Mouse (Mus musculus): ENCODE measurements at regions not wholly inside any gene's neighbourhood (a gene's known extent, or its start where the extent isn't known, plus 50 kb on each side); places are given as distances from the start of the nearest gene placed in this dataset.

DNA sequence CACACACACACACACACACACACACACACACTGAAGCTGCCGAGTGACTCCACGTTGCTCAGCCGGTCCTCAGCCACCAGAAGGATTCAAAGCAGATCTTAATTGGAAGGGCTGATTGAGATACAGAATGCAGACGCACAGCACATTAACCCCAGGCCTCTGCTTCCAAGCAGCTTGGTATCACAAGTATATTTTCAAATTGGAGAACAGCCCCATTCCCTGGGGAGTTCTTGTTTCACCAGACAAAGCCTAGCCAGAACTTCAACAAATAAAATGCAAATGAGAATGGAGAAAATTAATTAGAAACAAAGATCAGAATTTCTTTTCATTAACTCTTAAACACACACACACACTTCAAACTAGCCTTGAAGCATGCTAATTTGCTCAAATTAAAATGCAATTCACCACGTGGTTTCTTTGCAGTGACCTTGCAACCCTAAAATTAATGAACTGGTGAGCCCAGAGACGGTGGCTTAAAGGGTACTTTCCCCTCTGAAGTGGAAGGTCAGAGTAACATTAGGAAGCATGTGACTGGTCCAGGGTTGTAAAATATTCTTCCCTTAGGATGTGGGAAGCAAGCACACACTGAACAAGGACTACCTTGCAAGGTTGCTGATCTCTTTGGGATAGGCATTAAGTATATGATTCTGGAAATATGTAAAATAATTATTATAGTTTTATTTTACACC, 72.2 kb upstream of the Dapk1 start:
- H3K4me3 ChIP-seq (ENCODE audit: low read depth, low read length): no peak overlapping the region
- DNase-seq (ENCODE audit: low spot score) (peak; percentile 41), ATAC-seq (ENCODE audit: low FRiP score) (peak; percentile 74)
- H3K9me3 ChIP-seq (ENCODE audit: control insufficient read depth, low read length): no peaks in the 10 kb centered on the region
- H3K4me2 ChIP-seq (replicated peaks; ENCODE audit: low read depth, low read length): no peak overlapping the region
- H3K27me3 ChIP-seq (ENCODE audit: control insufficient read depth, insufficient read depth, low read length): no peaks in the 10 kb centered on the region
- H3K27ac ChIP-seq (ENCODE audit: low read depth, low read length): 0 out of 2 replicates have a peak overlapping the region, but pooled peaks have one; percentile 1
- WGBS: 14% methylated on average over 6 of the region's 6 CpGs
- H3K36me3 ChIP-seq (ENCODE audit: control insufficient read depth, insufficient read depth, low read length): no peaks in the 10 kb centered on the region
- H3K4me1 ChIP-seq (replicated peaks; ENCODE audit: control insufficient read depth, insufficient read depth, low read length): no peaks in the 10 kb centered on the region
- H3K9ac ChIP-seq (ENCODE audit: low read depth, low read length): no peak overlapping the region

DNA sequence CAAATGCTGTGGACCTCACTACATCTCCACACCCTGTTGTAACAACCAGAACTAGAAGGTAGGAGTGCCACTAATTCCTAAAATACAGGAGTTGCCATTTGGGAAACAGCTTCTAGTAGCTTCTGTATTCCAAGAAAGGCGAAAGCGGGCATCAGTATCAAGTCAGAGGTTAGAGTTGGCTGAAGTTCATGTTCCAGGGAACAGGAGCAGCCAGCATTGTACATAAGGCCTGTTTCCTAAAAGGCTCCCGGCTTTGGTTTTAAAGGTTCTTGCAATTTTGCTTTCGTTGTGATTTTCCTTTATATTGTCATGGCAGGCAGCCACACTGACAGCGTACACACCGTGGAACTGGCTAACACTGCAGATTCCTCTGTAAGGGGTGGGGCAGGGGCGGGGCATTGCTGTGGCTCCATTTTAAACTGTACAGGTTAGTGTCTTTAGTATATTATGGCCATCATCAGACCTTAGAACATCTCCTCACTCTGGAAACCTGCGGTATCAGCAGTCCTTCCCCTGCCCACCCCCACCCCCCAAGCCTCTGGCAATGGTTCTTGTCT, 67.8 kb upstream of the Dapk1 start:
- Histone ChIP-seq H3K9me3 (ENCODE audit: control insufficient read depth, low read length) (no peaks in the 10 kb centered on the region), H3K9ac (ENCODE audit: low read depth, low read length) (no peak overlapping the region), H3K4me1 (replicated peaks; ENCODE audit: control insufficient read depth, insufficient read depth, low read length) (no peaks in the 10 kb centered on the region), H3K36me3 (ENCODE audit: control insufficient read depth, insufficient read depth, low read length) (no peaks in the 10 kb centered on the region), H3K27ac (ENCODE audit: low read depth, low read length) (no peak overlapping the region), H3K4me3 (ENCODE audit: low read depth, low read length) (no peak overlapping the region), H3K27me3 (ENCODE audit: control insufficient read depth, insufficient read depth, low read length) (no peaks in the 10 kb centered on the region), H3K4me2 (replicated peaks; ENCODE audit: low read depth, low read length) (no peak overlapping the region)
- WGBS: 91% methylated on average over 8 of the region's 8 CpGs
- no peak for DNase-seq (ENCODE audit: low spot score)
- ATAC-seq (ENCODE audit: low FRiP score): no peak

DNA sequence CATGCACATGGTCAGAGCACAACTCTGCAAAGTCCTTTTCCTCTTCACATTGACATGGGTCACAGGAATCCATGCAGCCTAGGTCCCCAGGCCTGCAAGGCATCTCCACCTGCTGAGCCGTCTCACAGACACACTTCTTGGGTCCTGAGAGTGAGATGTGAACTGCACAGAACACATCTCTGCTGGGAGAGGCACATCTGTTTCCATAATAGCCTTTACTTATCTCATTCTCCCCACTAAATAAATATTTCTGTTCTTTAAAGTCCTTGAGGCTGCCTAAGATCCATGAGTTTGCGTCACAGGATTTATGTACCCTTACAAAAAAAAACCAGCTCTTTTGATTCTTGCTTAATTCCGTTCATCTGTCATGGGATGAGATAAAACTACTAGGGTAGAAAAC, 67.2 kb upstream of the Dapk1 start:
- DNase-seq (ENCODE audit: low spot score) (no peak), ATAC-seq (ENCODE audit: low FRiP score) (no peak)
- Histone ChIP-seq H3K9ac (ENCODE audit: low read depth, low read length) (no peak overlapping the region), H3K36me3 (ENCODE audit: control insufficient read depth, insufficient read depth, low read length) (no peaks in the 10 kb centered on the region), H3K4me2 (replicated peaks; ENCODE audit: low read depth, low read length) (no peak overlapping the region), H3K4me1 (replicated peaks; ENCODE audit: control insufficient read depth, insufficient read depth, low read length) (no peaks in the 10 kb centered on the region), H3K27me3 (ENCODE audit: control insufficient read depth, insufficient read depth, low read length) (no peaks in the 10 kb centered on the region), H3K9me3 (ENCODE audit: control insufficient read depth, low read length) (no peaks in the 10 kb centered on the region), H3K4me3 (ENCODE audit: low read depth, low read length) (no peak overlapping the region), H3K27ac (ENCODE audit: low read depth, low read length) (no peak overlapping the region)
- 71% methylated on average over 3 of the region's 3 CpGs for WGBS

DNA sequence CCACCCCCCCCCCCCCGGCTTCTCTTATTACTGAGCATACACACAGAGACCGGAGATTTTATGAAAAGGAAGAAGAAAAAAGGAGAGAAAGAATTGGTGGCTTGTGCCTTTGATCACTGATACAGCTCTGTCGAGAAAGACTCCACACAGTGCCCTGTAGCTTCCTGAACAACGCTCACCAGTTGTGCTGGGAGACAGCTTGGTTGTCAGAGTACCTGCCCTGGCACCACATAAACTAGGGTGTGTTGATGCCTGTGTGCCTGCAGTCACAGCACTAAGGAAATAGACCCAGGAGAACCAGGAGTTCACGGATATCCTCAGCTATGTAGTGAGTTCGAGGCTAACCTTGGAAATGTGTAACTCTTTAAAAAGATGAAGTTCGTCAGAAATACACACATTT, 66.7 kb upstream of the Dapk1 start:
- Histone ChIP-seq H3K9me3 (ENCODE audit: control insufficient read depth, low read length) (no peaks in the 10 kb centered on the region), H3K36me3 (ENCODE audit: control insufficient read depth, insufficient read depth, low read length) (no peaks in the 10 kb centered on the region), H3K27me3 (ENCODE audit: control insufficient read depth, insufficient read depth, low read length) (no peaks in the 10 kb centered on the region), H3K4me3 (ENCODE audit: low read depth, low read length) (no peak overlapping the region), H3K9ac (ENCODE audit: low read depth, low read length) (no peak overlapping the region), H3K4me2 (replicated peaks; ENCODE audit: low read depth, low read length) (no peak overlapping the region), H3K27ac (ENCODE audit: low read depth, low read length) (no peak overlapping the region), H3K4me1 (replicated peaks; ENCODE audit: control insufficient read depth, insufficient read depth, low read length) (no peaks in the 10 kb centered on the region)
- ATAC-seq (ENCODE audit: low FRiP score) (no peak), DNase-seq (ENCODE audit: low spot score) (no peak)
- WGBS: 77% methylated on average over 7 of the region's 7 CpGs

DNA sequence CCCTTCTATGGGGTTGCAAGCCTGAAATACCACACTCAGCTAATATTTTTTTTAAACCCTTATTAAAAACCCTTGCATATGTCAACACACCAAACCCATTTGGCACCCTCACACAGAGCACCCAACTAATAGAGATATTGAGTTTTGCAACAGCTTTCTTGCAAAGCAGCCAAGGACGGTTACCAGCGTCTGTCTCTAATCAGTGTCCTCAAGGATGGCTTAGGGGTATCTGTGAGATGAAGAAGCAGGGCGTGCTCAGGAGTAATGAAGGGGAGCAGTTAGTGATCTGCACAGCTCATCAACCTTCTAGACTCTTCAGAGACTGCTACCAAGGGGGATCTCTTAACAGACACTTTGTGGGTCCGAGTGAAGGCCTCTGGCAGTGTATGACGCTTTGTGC, 65.0 kb upstream of the Dapk1 start:
- H3K4me2 ChIP-seq (replicated peaks; ENCODE audit: low read depth, low read length): no peak overlapping the region
- no peaks in the 10 kb centered on the region for H3K36me3 ChIP-seq (ENCODE audit: control insufficient read depth, insufficient read depth, low read length)
- no peak for ATAC-seq (ENCODE audit: low FRiP score)
- H3K9ac ChIP-seq (ENCODE audit: low read depth, low read length): no peak overlapping the region
- no peaks in the 10 kb centered on the region for H3K4me1 ChIP-seq (replicated peaks; ENCODE audit: control insufficient read depth, insufficient read depth, low read length)
- no peak overlapping the region for H3K27ac ChIP-seq (ENCODE audit: low read depth, low read length)
- no peaks in the 10 kb centered on the region for H3K9me3 ChIP-seq (ENCODE audit: control insufficient read depth, low read length)
- DNase-seq (ENCODE audit: low spot score): no peak
- H3K4me3 ChIP-seq (ENCODE audit: low read depth, low read length): no peak overlapping the region
- 87% methylated on average over 5 of the region's 5 CpGs for WGBS
- H3K27me3 ChIP-seq (ENCODE audit: control insufficient read depth, insufficient read depth, low read length): no peaks in the 10 kb centered on the region

DNA sequence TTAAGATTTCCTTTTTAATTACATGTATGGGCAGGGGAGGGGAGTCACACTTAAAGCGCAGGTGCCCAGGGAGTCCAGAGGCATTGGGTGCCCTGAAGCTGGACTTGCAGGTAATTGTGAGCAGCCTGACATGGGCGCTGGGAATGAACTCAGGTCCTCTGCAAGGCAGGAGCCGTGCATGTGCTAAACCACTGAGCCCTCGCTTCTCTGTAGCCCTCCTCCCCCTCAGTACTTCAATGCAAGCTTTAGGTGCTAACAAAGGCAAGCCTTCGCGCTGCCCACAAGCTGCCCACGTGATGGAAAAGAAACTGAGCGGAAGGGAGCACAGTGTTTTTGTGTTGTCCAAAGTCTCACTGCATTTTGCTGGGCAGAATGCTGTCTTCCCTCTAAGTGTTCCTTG, 63.6 kb upstream of the Dapk1 start:
- Histone ChIP-seq H3K4me2 (replicated peaks; ENCODE audit: low read depth, low read length) (no peak overlapping the region), H3K36me3 (ENCODE audit: control insufficient read depth, insufficient read depth, low read length) (no peaks in the 10 kb centered on the region), H3K4me3 (ENCODE audit: low read depth, low read length) (no peak overlapping the region), H3K27me3 (ENCODE audit: control insufficient read depth, insufficient read depth, low read length) (no peaks in the 10 kb centered on the region), H3K9me3 (ENCODE audit: control insufficient read depth, low read length) (no peaks in the 10 kb centered on the region), H3K9ac (ENCODE audit: low read depth, low read length) (no peak overlapping the region), H3K4me1 (replicated peaks; ENCODE audit: control insufficient read depth, insufficient read depth, low read length) (no peaks in the 10 kb centered on the region), H3K27ac (ENCODE audit: low read depth, low read length) (no peak overlapping the region)
- ATAC-seq (ENCODE audit: low FRiP score) (no peak), DNase-seq (ENCODE audit: low spot score) (no peak)
- WGBS: 34% methylated on average over 8 of the region's 8 CpGs

DNA sequence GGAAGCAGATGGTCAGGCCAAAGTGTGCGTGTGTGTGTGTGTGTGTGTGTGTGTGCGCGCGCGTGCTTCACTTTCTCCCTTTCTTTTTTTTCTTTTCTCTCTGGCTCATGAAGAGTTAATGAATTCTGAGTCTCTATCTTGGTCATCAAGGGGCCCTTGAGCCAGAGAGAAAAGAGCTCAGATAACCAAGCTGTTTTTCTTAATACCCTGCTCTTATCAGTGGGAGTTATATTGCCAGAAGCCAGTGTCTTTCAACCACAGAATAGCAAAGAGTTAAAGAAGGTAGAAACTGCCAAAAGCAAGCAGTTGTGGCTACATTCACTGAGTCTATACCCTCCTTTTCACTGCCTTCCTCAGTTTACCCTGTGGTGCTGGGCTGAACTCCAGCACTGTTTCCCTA, 60.6 kb upstream of the Dapk1 start:
- H3K4me3 ChIP-seq (ENCODE audit: low read depth, low read length): no peak overlapping the region
- H3K9ac ChIP-seq (ENCODE audit: low read depth, low read length): no peak overlapping the region
- H3K9me3 ChIP-seq (ENCODE audit: control insufficient read depth, low read length): no peaks in the 10 kb centered on the region
- WGBS: 96% methylated on average over 5 of the region's 5 CpGs
- H3K4me2 ChIP-seq (replicated peaks; ENCODE audit: low read depth, low read length): no peak overlapping the region
- H3K4me1 ChIP-seq (replicated peaks; ENCODE audit: control insufficient read depth, insufficient read depth, low read length): no peaks in the 10 kb centered on the region
- H3K36me3 ChIP-seq (ENCODE audit: control insufficient read depth, insufficient read depth, low read length): no peaks in the 10 kb centered on the region
- no peak for DNase-seq (ENCODE audit: low spot score)
- H3K27ac ChIP-seq (ENCODE audit: low read depth, low read length): no peak overlapping the region
- no peak for ATAC-seq (ENCODE audit: low FRiP score)
- H3K27me3 ChIP-seq (ENCODE audit: control insufficient read depth, insufficient read depth, low read length): no peaks in the 10 kb centered on the region

DNA sequence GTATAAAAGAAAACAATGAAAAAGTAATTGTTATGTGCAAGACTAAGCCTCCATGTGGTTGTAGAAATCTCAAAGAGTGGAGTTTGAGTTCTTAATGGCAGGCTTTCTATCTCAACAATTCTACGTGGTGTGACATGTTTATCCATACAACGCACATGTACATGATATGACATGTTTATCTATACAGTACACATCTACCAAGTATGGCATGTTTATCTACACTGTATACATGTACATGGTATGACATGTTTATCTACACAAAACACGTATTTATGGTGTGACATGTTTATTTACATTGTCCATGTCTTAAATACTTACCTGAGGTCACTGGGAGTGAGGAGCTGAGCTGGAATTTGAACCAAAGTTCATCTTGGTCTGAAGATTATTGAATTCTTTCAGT, 57.4 kb upstream of the Dapk1 start:
- Histone ChIP-seq H3K4me1 (replicated peaks; ENCODE audit: control insufficient read depth, insufficient read depth, low read length) (no peaks in the 10 kb centered on the region), H3K9me3 (ENCODE audit: control insufficient read depth, low read length) (no peaks in the 10 kb centered on the region), H3K9ac (ENCODE audit: low read depth, low read length) (no peak overlapping the region), H3K36me3 (ENCODE audit: control insufficient read depth, insufficient read depth, low read length) (no peaks in the 10 kb centered on the region), H3K27me3 (ENCODE audit: control insufficient read depth, insufficient read depth, low read length) (no peaks in the 10 kb centered on the region), H3K4me2 (replicated peaks; ENCODE audit: low read depth, low read length) (no peak overlapping the region), H3K4me3 (ENCODE audit: low read depth, low read length) (no peak overlapping the region), H3K27ac (ENCODE audit: low read depth, low read length) (no peak overlapping the region)
- 91% methylated on average over 3 of the region's 3 CpGs for WGBS
- DNase-seq (ENCODE audit: low spot score): no peak
- ATAC-seq (ENCODE audit: low FRiP score): no peak

DNA sequence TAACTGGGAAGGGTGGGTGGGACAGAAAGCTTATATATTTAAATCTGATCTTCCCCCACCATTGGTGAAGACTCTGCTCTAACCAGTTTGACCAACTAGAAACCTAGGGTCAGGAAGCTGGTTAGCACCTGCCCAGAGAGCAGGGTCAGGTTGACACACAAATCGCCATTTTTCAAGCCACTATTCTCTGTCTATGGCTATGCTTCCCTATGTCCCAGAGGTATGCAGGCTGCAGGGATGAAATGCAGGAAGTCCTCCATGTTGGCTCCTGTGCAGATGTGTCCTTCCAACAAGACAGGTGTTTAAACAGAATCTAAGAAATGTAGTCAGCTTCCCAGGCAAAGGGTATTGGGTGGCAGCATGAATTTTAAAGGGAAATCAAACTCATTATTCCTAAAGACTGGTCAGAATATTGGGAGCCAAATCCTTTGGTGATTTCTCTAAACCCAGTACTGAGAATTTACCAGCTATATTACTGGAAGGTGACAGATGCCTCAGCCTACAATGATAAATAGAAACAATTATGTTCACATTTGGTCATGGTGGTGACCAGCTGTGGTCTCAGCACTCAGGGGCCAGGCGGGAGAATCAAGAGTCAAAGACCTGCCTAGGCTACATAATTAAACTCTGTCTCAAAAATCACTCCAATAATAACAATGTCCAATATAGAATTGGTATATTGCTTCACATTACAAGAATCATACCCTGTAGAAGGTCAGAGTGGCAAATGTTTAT, 55.6 kb upstream of the Dapk1 start:
- H3K27ac ChIP-seq (ENCODE audit: low read depth, low read length): peak overlapping the region; percentile 60
- ATAC-seq (ENCODE audit: low FRiP score) (peak; percentile 84), DNase-seq (ENCODE audit: low spot score) (peak; percentile 6)
- H3K9ac ChIP-seq (ENCODE audit: low read depth, low read length): no peak overlapping the region
- H3K36me3 ChIP-seq (ENCODE audit: control insufficient read depth, insufficient read depth, low read length): no peaks in the 10 kb centered on the region
- H3K4me2 ChIP-seq (replicated peaks; ENCODE audit: low read depth, low read length): no peak overlapping the region
- no peaks in the 10 kb centered on the region for H3K4me1 ChIP-seq (replicated peaks; ENCODE audit: control insufficient read depth, insufficient read depth, low read length)
- H3K4me3 ChIP-seq (ENCODE audit: low read depth, low read length): no peak overlapping the region
- 64% methylated on average over 2 of the region's 2 CpGs for WGBS
- H3K27me3 ChIP-seq (ENCODE audit: control insufficient read depth, insufficient read depth, low read length): no peaks in the 10 kb centered on the region
- H3K9me3 ChIP-seq (ENCODE audit: control insufficient read depth, low read length): no peaks in the 10 kb centered on the region

Measured in hindbrain, embryonic 11.5 days (tissue).